Mouse (Mus musculus): Measurements from ENCODE around the gene Klhl23. TPM values are rescaled to one million over a fixed set of nuclear protein-coding genes. Genes with fewer than 3 reads are reported as not detected.

Gene Klhl23
- polyA plus RNA-seq, 1 experiment from 2014 or later: 57.1 TPM

DNA sequence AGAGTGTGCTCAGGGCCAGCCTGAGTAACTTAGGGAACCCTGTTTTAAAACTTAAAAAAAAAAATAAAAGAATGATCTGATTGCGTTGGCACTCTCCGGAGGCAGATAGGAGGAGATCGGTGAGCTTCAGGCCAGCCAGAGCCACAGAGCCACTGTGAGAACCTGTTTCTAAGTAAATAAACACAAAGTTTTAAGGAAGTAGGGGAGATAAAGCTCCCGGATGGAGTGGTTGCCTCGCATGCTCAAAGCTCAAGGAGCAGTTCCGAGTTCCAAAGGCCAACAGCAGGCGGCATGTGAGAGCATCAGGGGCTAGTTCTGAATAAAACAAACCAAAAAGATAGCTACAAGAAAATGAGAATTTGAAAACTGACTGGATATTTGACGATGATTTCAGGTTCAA, 34.6 kb downstream of the Klhl23 start:
- Histone ChIP-seq H3K9ac (ENCODE audit: low read length) (no peak overlapping the region), H3K36me3 (ENCODE audit: control insufficient read depth, insufficient read depth, low read length) (no peaks in the 10 kb centered on the region), H3K9me3 (ENCODE audit: control insufficient read depth, low read length) (no peaks in the 10 kb centered on the region), H3K4me1 (ENCODE audit: control insufficient read depth in 2 of 2, insufficient read depth in 2 of 2, low read length in 2 of 2) (no peaks in the 10 kb centered on the region), H3K4me2 (ENCODE audit: low read length) (no peak overlapping the region), H3K27ac (replicated peaks in 1 of 2; ENCODE audit: control insufficient read depth in 1 of 2, insufficient read depth in 1 of 2, low read depth in 2 of 2, low read length in 2 of 2) (no peak overlapping the region), H3K27me3 (ENCODE audit: control insufficient read depth, insufficient read depth, low read length) (no peaks in the 10 kb centered on the region), H3K4me3 (ENCODE audit: control insufficient read depth in 1 of 2, insufficient read depth in 1 of 2, low read depth in 1 of 2, low read length in 2 of 2) (no peak overlapping the region)
- WGBS: 29% methylated on average over 8 of the region's 8 CpGs
- no peak for ATAC-seq (ENCODE audit: insufficient number of reproducible peaks, insufficient read depth, low FRiP score, low read depth)

DNA sequence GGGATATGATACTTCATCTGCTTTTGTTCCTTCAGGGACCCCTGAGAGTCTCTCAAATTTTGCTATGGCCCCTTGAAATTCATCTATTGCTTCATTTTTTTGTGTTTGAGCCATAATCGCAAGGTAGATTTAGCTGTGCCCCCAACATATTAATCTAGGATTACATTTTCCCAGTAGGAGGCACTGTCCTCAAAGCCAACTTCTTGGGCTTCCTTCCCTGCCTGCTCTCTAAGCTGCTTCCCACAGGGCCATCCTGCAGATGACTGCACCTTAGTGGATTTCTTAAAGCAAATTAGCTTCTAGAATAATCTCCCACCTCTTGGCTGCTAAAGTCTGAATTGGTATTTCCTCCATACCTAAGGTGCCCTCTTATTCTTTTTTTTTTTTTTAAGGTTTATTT, 36.1 kb downstream of the Klhl23 start:
- ATAC-seq (ENCODE audit: insufficient number of reproducible peaks, insufficient read depth, low FRiP score, low read depth): no peak
- H3K4me3 ChIP-seq (ENCODE audit: control insufficient read depth in 1 of 2, insufficient read depth in 1 of 2, low read depth in 1 of 2, low read length in 2 of 2): no peak overlapping the region
- H3K27me3 ChIP-seq (ENCODE audit: control insufficient read depth, insufficient read depth, low read length): no peaks in the 10 kb centered on the region
- H3K4me2 ChIP-seq (ENCODE audit: low read length): no peak overlapping the region
- 65% methylated on average over 1 of the region's 1 CpGs for WGBS
- H3K36me3 ChIP-seq (ENCODE audit: control insufficient read depth, insufficient read depth, low read length): no peaks in the 10 kb centered on the region
- H3K27ac ChIP-seq (replicated peaks in 1 of 2; ENCODE audit: control insufficient read depth in 1 of 2, insufficient read depth in 1 of 2, low read depth in 2 of 2, low read length in 2 of 2): no peak overlapping the region
- H3K4me1 ChIP-seq (ENCODE audit: control insufficient read depth in 2 of 2, insufficient read depth in 2 of 2, low read length in 2 of 2): peaks cover 0 to 5% of the 10 kb centered on the region in 2 experiments; a peak in 1 of 4 replicates
- no peak overlapping the region for H3K9ac ChIP-seq (ENCODE audit: low read length)
- H3K9me3 ChIP-seq (ENCODE audit: control insufficient read depth, low read length): no peaks in the 10 kb centered on the region

DNA sequence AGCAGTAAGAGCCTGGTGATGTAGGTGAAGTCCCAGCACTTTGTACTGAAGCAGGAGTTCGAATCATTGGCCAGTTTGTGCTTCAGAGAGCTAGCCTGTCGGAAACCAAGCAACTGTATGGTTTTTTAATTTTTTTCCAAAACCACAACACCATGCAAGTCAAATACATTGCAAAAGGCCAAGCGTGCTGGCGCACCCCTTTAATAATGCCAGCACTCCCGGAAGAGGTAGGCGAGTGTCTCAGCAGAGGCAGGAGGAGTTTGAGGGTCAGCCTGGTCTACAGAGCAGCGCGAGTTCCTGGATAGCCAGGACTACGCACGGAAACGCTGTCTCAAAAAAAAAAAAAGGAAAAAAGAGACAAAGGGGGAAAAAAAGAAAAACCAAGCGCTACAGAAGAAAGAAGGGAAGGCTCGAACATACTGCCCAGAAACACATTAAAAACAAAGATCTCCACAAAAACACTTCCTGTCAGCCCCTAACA, 39.3 kb downstream of the Klhl23 start:
- 9% methylated on average over 13 of the region's 13 CpGs for WGBS

DNA sequence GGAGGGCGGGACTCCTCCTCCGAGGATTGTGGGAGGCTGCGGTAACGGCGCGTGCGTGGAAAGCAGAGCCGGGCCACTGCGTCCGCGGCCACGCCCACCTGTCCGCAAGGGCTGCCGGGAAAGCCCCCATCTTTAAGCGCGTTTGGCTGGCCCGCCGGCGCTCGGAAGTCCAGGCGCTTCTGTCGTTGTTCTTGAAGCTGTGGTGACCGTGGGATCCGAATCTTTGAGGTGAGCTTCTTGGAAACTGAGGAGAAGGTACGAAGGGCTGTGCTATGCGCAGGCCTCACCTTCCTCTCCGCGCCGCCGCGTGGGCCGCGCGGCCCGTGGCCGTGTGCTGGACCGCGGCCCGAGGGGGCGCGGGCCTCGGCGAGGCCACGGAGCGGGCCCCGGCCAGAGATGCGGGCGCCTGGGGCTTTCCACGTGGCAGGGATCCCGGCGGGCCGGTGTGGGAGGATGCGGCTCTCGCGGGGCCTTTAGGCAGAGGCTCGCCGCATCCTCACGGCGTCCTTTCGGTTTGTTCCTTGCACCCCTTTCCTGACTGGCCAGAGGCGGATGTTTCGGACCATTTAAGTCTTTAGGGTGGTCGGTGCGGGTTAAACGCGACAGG, 39.8 kb downstream of the Klhl23 start, which contains the start of gene Ssb:
Gene Ssb (plus strand): TSS at position 78 of the 607 bp plus-strand sequence.
- Histone ChIP-seq H3K9me3 (ENCODE audit: control insufficient read depth, low read length) (no peaks in the 10 kb centered on the region), H3K27me3 (ENCODE audit: control insufficient read depth, insufficient read depth, low read length) (no peaks in the 10 kb centered on the region), H3K4me1 (ENCODE audit: control insufficient read depth in 2 of 2, insufficient read depth in 2 of 2, low read length in 2 of 2) (peaks cover 0 to 12% of the 10 kb centered on the region in 2 experiments; a peak in 2 of 4 replicates), H3K9ac (ENCODE audit: low read length) (peak within 1 kb of the TSS; percentile 90), H3K4me2 (ENCODE audit: low read length) (peak within 1 kb of the TSS; percentile 80), H3K27ac (replicated peaks in 1 of 2; ENCODE audit: control insufficient read depth in 1 of 2, insufficient read depth in 1 of 2, low read depth in 2 of 2, low read length in 2 of 2) (peak within 1 kb of the TSS; percentile 86 to 95), H3K36me3 (ENCODE audit: control insufficient read depth, insufficient read depth, low read length) (peaks cover 28% of the 10 kb centered on the region), H3K4me3 (ENCODE audit: control insufficient read depth in 1 of 2, insufficient read depth in 1 of 2, low read depth in 1 of 2, low read length in 2 of 2) (peak within 1 kb of the TSS; percentile 80 to 100)
- WGBS: under 1% methylated on average over 66 of the region's 66 CpGs
- ATAC-seq (ENCODE audit: insufficient number of reproducible peaks, insufficient read depth, low FRiP score, low read depth): peak; percentile 93

More for the DNA sequence above, 39.3 kb downstream of the Klhl23 start:
- peak overlapping the region; percentile 80 to 100 for H3K4me3 ChIP-seq (ENCODE audit: control insufficient read depth in 1 of 2, insufficient read depth in 1 of 2, low read depth in 1 of 2, low read length in 2 of 2)
- H3K36me3 ChIP-seq (ENCODE audit: control insufficient read depth, insufficient read depth, low read length): peaks cover 22% of the 10 kb centered on the region
- peak overlapping the region; percentile 90 for H3K9ac ChIP-seq (ENCODE audit: low read length)
- H3K27ac ChIP-seq (replicated peaks in 1 of 2; ENCODE audit: control insufficient read depth in 1 of 2, insufficient read depth in 1 of 2, low read depth in 2 of 2, low read length in 2 of 2): peak overlapping the region; percentile 70 to 86
- no peaks in the 10 kb centered on the region for H3K9me3 ChIP-seq (ENCODE audit: control insufficient read depth, low read length)
- peak overlapping the region; percentile 80 for H3K4me2 ChIP-seq (ENCODE audit: low read length)
- peaks cover 0 to 12% of the 10 kb centered on the region in 2 experiments; a peak in 2 of 4 replicates for H3K4me1 ChIP-seq (ENCODE audit: control insufficient read depth in 2 of 2, insufficient read depth in 2 of 2, low read length in 2 of 2)
- no peaks in the 10 kb centered on the region for H3K27me3 ChIP-seq (ENCODE audit: control insufficient read depth, insufficient read depth, low read length)
- 0 out of 2 replicates have a peak, but pooled peaks have one; percentile 47 for ATAC-seq (ENCODE audit: insufficient number of reproducible peaks, insufficient read depth, low FRiP score, low read depth)

DNA sequence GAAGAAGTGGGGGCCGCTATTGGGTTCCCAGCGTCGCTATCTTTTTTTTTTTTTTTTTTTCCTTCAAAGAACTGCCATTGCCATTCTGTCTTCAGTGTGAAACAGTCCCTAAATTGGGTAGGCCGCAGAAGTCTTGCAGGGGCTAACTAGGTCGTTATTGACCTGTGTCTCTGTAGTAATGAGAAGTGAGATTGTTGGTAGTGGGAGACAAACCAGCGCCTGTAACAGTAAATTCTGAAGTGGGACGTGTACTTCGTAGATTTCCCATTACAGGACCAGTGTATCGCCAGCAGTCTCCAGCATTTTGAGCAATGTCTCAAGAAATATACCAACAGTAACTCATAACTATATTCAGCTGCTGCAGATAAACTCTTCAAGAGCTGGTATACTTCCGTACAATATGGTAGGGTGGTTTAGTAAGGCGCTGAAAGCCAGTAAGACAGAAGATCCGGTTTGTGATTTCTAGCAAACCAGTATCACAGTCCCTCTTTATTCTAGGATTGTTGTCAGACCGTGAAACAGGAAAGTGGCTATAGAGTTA, 40.4 kb downstream of the Klhl23 start:
- no peak for ATAC-seq (ENCODE audit: insufficient number of reproducible peaks, insufficient read depth, low FRiP score, low read depth)
- peak overlapping the region; percentile 80 for H3K4me2 ChIP-seq (ENCODE audit: low read length)
- peak overlapping the region in 1 of 2 experiments; percentile 86; a peak in 3 of 4 replicates for H3K27ac ChIP-seq (replicated peaks in 1 of 2; ENCODE audit: control insufficient read depth in 1 of 2, insufficient read depth in 1 of 2, low read depth in 2 of 2, low read length in 2 of 2)
- H3K27me3 ChIP-seq (ENCODE audit: control insufficient read depth, insufficient read depth, low read length): no peaks in the 10 kb centered on the region
- H3K4me3 ChIP-seq (ENCODE audit: control insufficient read depth in 1 of 2, insufficient read depth in 1 of 2, low read depth in 1 of 2, low read length in 2 of 2): peak overlapping the region; percentile 80 to 100
- 2% methylated on average over 13 of the region's 13 CpGs for WGBS
- peak overlapping the region; percentile 90 for H3K9ac ChIP-seq (ENCODE audit: low read length)
- no peaks in the 10 kb centered on the region for H3K9me3 ChIP-seq (ENCODE audit: control insufficient read depth, low read length)
- peaks cover 34% of the 10 kb centered on the region for H3K36me3 ChIP-seq (ENCODE audit: control insufficient read depth, insufficient read depth, low read length)
- H3K4me1 ChIP-seq (ENCODE audit: control insufficient read depth in 2 of 2, insufficient read depth in 2 of 2, low read length in 2 of 2): peaks cover 0 to 12% of the 10 kb centered on the region in 2 experiments; a peak in 2 of 4 replicates

DNA sequence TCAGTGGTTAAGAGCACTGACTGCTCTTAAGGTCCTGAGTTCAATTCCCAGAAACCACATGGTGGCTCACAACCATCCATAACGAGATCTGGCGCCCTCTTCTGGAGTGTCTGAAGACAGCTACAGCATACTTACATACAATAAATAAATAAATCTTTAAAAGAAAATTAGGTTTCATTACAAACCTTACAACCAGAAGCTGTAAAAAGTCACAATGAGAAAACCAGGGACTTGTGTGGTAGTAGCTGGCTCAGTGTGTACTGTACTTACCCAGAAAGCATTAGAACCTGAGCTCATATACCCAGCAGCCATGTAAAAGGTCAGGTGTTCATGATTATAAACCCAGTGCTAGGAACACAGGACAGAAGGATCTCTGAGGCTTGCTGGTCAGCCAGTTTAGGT, 62.2 kb downstream of the Klhl23 start:
- Histone ChIP-seq H3K9me3 (ENCODE audit: control insufficient read depth, low read length) (no peaks in the 10 kb centered on the region), H3K4me2 (ENCODE audit: low read length) (peak overlapping the region; percentile 86; the same call in 1 of the 2 replicates), H3K9ac (ENCODE audit: low read length) (no peak overlapping the region), H3K4me1 (ENCODE audit: control insufficient read depth in 2 of 2, insufficient read depth in 2 of 2, low read length in 2 of 2) (peaks cover 0 to 6% of the 10 kb centered on the region in 2 experiments; a peak in 1 of 4 replicates), H3K27me3 (ENCODE audit: control insufficient read depth, insufficient read depth, low read length) (no peaks in the 10 kb centered on the region), H3K36me3 (ENCODE audit: control insufficient read depth, insufficient read depth, low read length) (peaks cover 5% of the 10 kb centered on the region; the same call in 1 of the 2 replicates), H3K4me3 (ENCODE audit: control insufficient read depth in 1 of 2, insufficient read depth in 1 of 2, low read depth in 1 of 2, low read length in 2 of 2) (no peak overlapping the region), H3K27ac (replicated peaks in 1 of 2; ENCODE audit: control insufficient read depth in 1 of 2, insufficient read depth in 1 of 2, low read depth in 2 of 2, low read length in 2 of 2) (no peak overlapping the region)
- no peak for ATAC-seq (ENCODE audit: insufficient number of reproducible peaks, insufficient read depth, low FRiP score, low read depth)
- WGBS: 65% methylated on average over 2 of the region's 2 CpGs

DNA sequence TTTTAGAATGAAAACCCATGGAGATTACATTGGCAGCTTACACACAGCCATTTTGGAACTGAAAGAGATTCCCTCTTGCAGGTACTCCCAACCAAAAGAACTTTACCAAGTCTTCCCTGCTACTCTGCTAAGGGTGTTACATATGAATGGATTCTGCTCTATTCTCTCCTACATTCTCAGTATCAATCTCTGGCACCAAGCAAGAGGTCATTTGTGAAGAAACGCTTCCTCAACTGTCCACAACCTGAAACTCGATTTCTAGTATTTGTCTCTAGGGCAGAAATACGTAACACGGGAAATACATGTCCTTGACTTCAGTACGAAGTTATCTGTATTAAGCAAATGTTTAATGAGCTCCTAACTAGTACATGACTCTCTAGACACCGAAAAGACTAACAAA, 62.8 kb downstream of the Klhl23 start:
- H3K4me1 ChIP-seq (ENCODE audit: control insufficient read depth in 2 of 2, insufficient read depth in 2 of 2, low read length in 2 of 2): peaks cover 0 to 6% of the 10 kb centered on the region in 2 experiments; a peak in 1 of 4 replicates
- no peaks in the 10 kb centered on the region for H3K9me3 ChIP-seq (ENCODE audit: control insufficient read depth, low read length)
- H3K9ac ChIP-seq (ENCODE audit: low read length): peak overlapping the region; percentile 80
- WGBS: 41% methylated on average over 6 of the region's 6 CpGs
- H3K27me3 ChIP-seq (ENCODE audit: control insufficient read depth, insufficient read depth, low read length): no peaks in the 10 kb centered on the region
- ATAC-seq (ENCODE audit: insufficient number of reproducible peaks, insufficient read depth, low FRiP score, low read depth): no peak
- H3K4me2 ChIP-seq (ENCODE audit: low read length): peak overlapping the region; percentile 86
- no peak overlapping the region for H3K27ac ChIP-seq (replicated peaks in 1 of 2; ENCODE audit: control insufficient read depth in 1 of 2, insufficient read depth in 1 of 2, low read depth in 2 of 2, low read length in 2 of 2)
- H3K4me3 ChIP-seq (ENCODE audit: control insufficient read depth in 1 of 2, insufficient read depth in 1 of 2, low read depth in 1 of 2, low read length in 2 of 2): peak overlapping the region in 1 of 2 experiments; percentile 52; a peak in 2 of 4 replicates
- H3K36me3 ChIP-seq (ENCODE audit: control insufficient read depth, insufficient read depth, low read length): no peaks in the 10 kb centered on the region

Measured in heart, embryonic 14.5 days (tissue).